Mouse (Mus musculus): ENCODE results near the gene Edn2.

DNA sequence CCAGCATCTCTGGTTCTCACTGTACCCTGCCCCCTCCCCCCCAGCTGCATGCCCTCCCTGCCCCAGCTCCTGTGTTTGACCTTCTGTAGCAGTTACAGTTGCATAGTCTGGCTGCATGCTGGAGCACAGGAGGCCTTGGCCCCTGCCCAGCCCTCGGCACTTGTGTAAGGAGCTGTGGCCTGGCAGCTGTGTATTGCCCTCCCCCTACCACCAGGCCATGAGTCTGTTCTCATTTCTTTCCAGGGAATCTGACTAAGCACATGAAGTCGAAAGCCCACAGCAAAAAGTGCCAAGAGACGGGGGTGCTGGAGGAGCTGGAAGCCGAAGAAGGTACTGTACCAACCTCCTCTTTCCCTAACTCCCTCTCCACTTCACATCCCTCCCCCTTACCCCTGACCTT lies 33.0 kb upstream of the Edn2 start:
- TF ChIP-seq EP300 (IDR thresholded peaks at IDR 0.05; ENCODE audit: low read depth): no peak
- no peak for TF ChIP-seq CTCF (IDR thresholded peaks at IDR 0.05; ENCODE audit: low read depth)

All from liver, embryonic 14.5 days (tissue).